Mouse (Mus musculus): ENCODE measurements at regions not wholly inside any gene's neighbourhood (a gene's known extent, or its start where the extent isn't known, plus 50 kb on each side); places are given as distances from the start of the nearest gene placed in this dataset.

DNA sequence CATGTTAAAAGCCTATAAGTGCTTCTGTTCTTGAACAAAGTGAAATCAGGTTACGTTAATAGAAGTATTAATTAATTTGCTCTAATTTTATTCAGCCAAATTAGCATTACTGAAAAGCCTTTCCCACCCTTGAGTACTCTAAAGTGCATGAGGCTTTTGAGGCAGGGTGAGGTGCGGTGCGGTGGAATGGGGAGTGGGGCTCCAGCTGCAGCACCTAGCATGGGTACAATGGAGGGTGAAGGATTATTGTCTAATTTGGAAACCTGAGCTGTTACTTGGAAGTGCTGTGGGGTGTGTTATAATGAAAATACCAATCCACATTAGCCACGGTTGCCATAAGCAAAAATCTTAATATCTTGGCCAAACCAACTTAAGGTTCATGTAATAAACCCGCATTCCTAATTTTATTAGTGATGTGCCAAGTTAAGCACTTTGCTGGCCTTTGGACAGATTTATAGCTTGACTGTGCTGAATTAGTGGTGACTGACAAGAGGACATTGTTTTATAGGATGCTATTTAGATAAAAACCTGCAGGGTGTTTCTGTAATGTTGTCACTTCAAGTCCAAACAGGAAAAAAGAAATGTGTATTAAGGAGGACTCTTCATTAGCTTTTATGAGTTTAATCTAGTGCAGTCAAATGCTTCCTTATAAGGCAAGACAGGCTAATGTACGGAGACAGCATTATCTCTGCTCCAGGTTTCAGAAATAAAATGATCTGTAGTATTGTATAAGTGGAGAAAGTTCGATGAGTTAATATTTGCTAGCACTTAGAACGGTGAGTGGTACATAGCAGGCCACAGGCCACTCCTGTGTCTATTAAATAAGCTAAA is 382.2 kb downstream of the Lmo4 start:
- DNase-seq (ENCODE audit: extremely low read depth, low read depth, low spot score): peak; percentile 95

DNA sequence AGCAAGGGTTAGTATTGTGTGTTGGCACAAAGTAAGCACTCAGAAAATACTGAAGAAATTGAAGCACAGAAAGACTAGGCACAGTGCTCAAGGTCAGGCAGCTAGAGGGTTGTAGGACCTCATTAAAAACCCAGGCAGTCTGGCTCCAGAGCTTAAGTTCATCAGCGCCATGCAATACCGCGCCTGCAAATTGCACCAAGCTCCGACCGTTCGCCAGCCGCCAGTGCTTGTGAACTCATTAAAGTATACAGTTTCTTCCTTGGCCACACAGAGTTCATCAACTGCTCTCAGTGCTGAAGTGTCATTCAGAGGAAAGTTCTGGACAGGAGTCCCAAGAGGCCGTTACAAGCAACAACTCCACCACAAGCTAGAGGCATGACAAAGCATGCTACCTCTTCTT is 397.5 kb downstream of the Lmo4 start:
- DNase-seq (ENCODE audit: extremely low read depth, low read depth, low spot score): no peak

DNA sequence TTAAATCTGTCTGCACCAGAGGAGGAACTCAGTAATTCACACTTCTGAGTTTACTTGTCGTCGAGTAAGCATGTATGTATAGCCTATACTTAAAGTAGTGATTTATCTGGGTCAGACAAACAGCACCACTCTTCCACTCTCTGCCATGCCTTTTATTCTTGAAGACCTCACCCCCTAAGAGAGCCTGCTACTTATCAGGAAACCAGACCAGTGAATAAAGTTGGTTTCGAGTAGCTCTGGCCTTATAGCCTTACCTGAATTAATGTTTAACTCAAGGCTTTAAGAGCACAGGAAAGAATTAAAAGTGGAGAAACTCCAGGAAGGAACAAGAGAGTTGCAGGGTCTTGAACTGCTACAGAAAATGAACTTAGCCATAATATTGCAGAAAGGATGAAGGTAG is 398.1 kb downstream of the Lmo4 start:
- DNase-seq (ENCODE audit: extremely low read depth, low read depth, low spot score): no peak

DNA sequence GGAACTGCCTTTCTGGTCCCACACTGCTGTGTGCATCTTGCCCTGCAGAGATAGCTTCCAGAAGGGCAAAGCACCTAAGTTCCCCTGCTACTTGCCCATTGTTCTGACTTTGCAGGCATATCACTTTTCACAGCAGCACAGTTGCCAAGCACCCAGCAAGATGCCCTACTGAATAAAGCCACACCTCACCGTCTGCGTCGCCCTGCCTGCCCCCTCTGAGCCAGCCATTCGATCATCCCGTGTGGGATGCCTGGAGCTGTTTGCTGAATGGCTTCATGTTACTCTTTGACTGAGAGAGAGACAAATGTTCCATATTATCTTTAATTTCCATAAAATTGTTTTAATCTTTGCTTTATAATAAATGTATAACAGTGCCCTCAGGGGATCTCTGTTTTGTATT is 407.2 kb downstream of the Lmo4 start:
- no peak for DNase-seq (ENCODE audit: extremely low read depth, low read depth, low spot score)

DNA sequence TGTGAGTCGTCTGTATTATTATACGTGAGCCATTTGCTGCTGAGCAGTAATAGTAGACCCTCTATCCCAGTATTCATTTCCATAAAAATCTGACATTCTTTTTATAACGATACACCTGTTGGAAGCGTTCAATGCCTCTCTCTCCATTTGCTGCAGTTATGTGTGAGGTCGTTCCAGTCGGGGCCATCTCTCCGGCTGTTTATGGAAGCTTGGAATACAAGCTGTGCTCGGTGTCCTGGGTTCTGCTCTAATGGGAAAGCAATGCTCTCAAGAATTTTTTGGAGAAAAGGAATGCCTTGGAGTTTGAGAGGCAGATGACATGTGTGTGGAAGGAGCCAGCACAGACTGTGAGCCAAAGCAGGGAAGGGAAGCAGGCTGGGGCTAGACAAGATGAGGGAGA is 414.1 kb downstream of the Lmo4 start:
- no peak for DNase-seq (ENCODE audit: extremely low read depth, low read depth, low spot score)

DNA sequence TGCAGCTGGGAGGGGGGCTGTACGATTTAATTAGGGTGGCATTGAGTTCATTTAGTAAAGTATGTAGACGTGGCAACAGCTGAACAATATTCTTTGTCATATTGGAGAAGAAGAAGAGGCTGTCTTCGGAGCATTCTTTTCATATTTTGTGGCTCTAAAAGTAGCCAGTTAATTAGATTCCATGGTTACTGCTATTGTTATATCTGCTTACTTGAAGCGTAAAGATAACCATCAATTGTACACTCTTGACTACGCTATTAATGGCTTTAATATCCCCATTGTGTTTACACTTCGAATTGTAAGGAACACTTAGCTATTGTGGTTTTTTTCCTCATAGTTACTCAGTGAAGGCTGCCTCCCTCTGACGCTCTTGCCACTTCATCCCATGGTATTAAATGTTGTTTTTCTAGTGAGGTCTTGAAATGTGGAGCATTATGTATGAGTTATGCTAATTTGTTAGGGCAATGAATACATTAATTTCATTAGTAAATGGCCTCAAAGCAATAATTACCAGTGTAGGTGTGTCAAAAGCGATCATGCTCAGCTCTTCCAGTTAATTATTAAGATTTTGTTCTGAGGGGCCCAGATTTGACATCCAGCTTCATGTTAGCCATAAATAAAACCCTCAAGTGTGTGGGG is 415.0 kb downstream of the Lmo4 start:
- no peak for DNase-seq (ENCODE audit: extremely low read depth, low read depth, low spot score)

DNA sequence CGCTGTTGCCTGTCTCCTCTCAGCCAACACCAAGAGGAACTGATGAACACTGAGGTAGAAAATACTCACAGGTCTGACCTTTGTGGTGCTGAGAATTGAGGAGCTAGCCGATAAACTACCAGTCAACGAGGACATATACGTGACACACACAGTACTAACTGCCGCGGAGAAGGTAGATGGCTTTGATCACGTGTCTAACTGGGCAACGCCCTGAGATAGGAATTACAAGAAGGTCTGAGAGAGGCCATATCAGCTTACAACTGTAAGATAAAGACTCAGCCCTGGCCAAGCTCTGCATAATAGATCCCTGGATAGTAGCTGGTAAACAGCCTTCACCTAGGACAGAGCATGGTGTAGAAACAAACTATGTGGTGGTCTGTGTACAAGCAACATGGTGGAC is 418.1 kb downstream of the Lmo4 start:
- DNase-seq (ENCODE audit: extremely low read depth, low read depth, low spot score): no peak

DNA sequence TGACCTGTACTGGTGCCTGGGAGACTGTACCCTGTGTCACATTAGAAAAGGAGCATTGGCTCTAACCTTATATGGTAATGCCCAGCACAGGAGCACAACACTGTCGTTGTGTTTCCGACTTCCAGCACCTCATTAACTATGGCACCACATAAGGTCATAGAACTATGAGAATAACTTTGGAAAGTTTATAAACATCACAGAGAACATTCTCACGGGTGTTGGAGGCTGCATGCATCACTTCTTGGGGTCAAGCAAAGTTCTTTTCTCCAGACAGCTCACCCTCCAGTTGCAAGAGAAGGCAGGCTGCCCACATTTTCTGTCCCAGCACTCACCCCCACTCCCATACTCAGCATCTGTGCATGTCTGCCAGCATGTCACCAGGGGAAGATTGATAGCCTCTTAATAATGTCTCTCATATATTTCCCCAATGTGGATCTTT is 420.6 kb downstream of the Lmo4 start:
- no peak for DNase-seq (ENCODE audit: extremely low read depth, low read depth, low spot score)

DNA sequence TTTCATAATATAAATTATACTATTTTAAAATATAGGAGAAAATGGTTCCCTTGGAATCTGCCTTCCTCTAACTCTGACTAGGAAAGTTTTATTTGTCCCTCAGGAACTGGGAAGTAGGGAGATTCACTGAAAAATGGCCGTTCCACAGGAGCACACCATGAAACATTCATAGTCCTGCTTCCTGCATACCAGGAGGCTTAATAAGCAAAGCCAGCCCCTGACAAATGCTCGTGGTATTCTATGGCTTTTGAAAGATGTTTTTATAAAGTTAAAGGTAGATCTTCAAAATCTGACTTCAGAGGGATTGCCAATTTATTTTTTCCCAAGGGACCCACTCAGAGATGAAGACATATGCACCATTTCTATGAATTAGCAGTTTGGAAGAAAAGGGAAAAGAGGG is 426.9 kb downstream of the Lmo4 start:
- no peak for DNase-seq (ENCODE audit: extremely low read depth, low read depth, low spot score)

DNA sequence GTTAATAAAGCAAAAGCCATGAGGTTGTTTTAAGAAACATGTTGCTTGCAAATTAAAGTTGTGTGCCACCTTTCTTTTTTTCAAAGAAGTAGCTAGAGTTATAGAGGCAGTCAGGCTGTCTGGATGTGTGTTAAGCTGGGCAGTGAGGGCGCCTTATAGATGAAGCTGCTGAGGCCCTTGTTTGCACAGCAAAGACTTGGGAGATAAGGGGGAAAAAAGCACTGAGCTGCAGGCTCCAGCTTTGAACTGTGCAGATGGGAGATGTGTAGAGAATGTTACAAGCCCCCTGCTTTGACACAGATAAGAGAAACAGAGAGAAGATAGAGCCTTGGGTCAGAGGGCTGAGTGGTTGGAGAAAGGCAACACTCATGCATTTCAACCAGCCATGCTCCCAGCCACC is 445.7 kb downstream of the Lmo4 start:
- no peak for DNase-seq (ENCODE audit: extremely low read depth, low read depth, low spot score)

DNA sequence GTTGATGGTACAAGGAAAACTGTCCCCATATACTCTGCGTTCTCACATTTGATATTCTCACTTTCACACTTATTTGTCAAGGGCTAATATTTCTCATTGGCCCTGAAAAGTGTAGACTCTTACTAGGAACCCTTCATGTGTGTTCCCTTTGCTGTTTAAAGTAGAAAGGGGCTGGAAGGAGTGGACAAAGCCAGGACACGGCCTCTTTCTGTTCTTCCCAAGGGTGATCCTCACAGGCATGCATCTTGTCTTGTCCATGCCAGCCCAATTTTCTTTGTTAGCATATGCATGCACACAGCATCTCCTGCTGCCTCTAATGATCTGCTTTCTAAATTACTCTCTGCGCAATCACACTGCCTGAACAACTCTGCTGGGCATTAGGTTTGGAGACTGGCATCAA is 451.8 kb downstream of the Lmo4 start:
- DNase-seq (ENCODE audit: extremely low read depth, low read depth, low spot score): no peak

DNA sequence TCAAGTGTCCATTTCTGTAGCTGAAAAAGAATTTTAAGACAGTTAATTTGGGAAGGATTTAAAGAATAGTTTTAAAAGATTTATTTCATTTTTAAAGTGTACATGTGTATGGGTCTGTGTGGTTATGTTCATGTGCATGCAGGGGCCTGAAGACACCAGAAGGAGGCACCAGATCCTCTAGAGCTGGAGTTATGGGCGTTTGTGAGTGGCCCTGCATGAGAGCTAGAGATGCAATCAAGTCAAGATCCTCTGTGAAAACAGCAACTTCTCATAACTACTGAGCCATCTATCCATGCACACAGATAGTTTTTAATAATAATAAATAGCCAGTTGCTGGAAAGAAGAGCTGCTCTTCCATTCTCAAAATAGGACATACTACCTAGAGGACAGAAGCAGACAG is 452.4 kb downstream of the Lmo4 start:
- no peak for DNase-seq (ENCODE audit: extremely low read depth, low read depth, low spot score)

DNA sequence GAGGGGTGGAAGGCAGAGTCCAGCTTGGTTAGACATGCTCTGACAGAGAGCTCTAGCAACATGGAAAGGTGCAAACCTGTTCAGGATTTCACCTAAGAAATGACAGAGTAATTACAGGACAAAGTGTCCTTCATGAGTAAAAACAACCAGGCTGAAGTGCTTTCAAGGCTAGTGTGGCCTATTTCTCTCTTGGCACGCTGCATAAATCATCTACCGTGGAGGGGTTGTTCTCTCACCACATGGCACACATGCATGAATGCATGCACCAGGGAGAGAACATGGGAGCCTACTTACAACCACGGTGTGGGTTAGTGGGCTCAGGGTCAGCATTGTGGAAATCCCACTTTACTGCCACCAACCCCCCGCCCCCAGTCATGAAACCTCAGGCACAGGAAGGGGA is 454.9 kb downstream of the Lmo4 start:
- DNase-seq (ENCODE audit: extremely low read depth, low read depth, low spot score): no peak

DNA sequence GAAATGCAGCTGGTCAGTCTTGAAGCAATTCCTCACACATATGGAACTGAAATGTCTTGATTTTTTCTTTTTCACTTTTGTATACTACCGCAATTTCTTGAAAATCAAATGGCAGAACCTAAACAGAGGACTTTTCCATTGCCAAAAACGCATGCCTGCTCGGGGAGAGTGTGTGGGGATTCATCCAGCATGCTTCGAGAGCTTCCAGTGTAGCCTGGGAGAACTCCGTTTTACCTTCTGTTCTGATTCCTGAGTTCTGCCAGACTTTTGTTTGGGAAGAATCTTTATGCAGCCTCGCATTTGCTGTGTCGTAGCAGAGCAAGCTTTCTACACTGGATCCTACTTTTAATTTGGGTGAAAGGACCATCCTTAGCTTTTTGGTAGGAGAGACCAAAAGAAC is 461.4 kb downstream of the Lmo4 start:
- DNase-seq (ENCODE audit: extremely low read depth, low read depth, low spot score): no peak

DNA sequence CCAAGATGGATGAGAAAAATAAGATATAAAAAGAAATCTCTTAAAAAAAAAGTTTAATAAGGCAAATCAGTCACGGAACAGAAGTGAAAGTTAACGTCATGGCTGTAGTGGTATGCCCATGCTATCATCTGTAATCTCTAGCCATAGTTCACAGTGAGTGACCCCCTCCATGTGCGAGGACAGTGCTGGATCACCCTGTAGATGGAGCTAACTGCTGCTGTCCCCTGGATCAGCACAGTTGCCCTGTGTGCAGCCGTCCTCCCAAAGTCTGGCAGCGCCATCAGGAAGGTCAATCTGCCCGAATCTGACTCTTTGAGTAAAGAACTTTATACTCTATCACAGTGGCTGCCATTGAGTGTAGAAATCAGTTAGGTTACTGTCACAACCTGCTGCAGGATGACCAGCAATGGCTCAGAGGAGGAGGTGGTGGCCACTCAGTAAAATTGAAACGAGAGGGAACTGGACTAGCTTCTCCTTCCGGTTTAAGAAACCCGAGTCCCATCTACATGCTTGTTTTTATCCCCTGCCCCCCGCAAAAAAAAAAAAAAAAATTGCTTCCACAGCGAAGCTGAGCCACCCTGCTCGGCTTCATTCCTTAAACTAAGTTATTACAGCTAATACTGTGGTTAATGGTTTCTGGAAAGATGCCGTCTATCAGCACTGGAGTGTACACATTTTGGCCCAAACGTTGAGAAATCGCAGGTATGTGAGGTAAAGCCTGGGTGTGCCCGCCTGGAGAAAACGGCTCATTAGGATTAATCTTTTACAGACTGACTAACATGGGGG is 462.0 kb downstream of the Lmo4 start:
- peak; percentile 28 for DNase-seq (ENCODE audit: extremely low read depth, low read depth, low spot score)

DNA sequence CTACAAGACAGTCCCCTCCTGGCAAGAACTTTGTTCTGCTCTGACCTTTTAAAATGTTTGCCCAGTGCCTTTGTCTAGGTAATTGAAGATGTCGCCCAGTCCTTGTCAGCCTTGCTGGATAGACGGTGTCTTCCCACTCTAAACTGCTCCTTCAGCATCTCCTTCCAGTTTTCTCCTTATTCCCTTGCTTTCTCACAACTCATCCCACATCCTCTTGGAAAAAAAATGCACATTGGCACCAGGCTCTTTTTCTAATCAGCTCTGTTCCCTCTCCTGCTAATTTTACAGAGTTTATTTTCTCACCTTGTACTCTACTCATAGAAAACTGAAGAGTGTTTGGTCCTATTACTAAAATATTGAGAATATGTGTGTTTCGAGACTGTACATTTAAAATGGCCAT is 466.3 kb downstream of the Lmo4 start:
- DNase-seq (ENCODE audit: extremely low read depth, low read depth, low spot score): no peak

DNA sequence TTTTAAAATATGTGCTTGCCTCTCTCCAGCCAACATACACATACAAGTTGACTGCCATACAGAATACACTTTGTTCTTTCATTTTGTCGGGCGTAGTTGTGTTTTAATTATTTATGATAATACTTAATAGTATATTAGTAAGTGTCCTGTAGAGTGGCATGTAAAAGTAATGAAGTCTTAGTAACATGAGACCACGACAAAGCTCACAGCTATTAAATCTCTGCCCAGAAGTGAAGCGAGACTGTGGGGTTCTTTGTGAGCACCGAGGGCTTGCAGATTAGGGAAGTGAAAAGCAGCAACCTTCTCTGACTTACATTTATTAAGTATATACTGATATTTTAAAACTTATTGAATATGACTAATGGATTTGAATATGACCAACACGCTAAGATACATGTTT is 467.2 kb downstream of the Lmo4 start:
- DNase-seq (ENCODE audit: extremely low read depth, low read depth, low spot score): no peak

DNA sequence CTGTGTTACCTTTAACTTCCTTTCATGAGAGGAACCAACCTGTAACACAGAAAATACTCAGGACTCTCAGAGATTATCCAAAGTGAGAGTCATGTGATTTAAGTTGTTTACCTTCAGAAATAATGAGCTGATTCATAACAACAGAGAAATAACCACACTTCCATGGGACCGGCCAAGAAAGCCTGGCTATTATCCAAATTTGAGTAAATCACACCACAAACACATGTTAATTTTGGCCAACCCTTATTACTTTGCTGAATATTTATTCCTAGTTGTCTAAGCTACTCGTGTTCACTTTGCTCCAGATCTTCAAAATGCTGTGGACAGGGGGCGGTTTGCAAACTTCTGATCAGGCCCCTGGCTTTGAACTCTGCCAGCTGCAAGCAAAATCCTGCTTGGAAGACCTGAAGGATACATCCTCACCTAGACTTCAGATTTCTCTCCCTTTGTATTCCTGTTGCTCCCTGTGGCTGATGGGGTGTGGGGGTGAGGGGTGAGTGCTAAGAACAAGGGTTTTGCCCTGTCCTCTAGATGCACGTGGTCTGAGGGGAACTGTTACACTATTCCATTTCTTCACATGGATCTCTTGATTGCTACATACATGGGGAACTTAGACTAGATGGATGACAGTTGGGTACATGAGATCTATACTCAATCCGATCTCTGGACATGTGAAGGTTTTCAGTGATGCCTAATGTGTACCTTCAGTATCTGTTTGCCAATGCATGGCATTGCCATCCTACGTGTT is 468.2 kb downstream of the Lmo4 start:
- DNase-seq (ENCODE audit: extremely low read depth, low read depth, low spot score): no peak

DNA sequence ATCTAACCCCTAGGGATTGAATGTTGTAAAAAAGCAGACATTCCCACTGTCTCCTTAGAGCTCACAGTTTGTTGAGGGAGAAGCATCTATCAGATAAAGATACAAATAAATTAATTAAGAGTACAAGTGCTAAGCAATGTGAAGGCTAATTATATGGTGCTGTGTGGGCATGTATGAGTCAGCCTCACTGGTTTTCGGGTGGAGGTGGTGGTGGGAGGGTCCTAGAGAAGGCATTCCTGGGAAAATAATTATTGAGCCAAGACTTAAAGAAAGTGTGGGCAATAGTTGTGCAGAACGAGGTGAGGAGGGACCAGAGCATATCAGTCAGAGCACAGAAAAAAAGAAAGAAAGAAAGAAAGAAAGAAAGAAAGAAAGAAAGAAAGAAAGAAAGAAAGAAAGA is 470.2 kb downstream of the Lmo4 start:
- no peak for DNase-seq (ENCODE audit: extremely low read depth, low read depth, low spot score)

DNA sequence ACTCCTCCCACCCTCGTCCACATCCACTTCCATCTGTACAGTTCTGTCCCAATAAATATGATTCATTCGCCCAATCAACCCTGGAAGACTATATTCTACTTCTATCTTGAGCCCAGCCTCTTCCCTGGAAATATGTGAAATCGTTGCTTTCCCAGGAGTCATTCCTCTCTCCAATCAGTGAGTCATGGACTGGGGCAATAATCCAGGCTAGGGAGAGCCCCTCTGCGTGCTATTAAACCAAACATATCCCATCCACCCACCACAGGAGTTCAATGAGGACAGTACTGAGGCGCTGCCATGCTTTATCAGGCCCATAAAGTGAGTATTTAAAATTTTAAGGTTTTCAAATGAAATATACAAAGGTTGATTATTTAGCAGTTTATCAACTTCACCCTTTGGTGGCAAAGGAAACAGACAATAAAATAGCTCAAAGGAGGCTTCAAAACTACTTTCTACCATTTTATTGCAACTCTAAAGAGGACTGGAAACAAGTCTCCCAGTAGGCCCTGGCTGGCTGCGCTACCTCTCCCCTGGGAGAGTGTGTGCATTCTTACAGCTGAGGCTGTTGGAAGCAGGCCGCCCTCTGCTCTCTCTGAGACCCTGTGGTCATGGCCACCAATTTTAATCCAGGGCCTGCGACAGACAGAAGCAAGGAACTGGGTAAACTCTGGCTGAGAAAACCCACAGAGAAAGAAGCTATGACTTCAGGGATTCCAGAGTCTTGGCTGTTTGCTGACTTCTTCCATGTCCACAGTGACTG is 471.9 kb downstream of the Lmo4 start:
- no peak for DNase-seq (ENCODE audit: extremely low read depth, low read depth, low spot score)
